Mouse (Mus musculus): ENCODE results near the gene Myo6.

DNA sequence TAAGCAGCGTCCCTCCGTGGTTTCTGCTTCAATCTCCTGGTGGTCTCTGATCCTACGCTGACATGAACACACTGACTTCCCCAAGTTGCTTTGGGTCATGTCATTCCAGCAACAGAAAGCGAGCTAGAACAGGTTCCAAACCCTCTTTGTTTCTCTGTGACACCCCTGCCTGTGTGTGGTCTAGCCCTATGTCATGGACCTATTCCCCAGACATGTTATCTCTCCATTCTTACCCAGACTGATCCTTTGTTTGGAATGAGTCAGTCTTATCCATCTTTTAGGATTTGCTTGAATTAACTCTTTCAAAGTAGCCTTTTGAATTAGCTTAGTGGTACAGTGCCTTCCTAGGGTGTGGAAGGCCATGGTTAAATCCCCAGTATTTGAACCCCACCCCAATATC lies 14.9 kb downstream of the Myo6 start:
- no peak for TF ChIP-seq CHD2 (IDR thresholded peaks at IDR 0.05; ENCODE audit: low read length)
- TF ChIP-seq CTCF (IDR thresholded peaks at IDR 0.05 in 2 of 3, conservative IDR thresholded peaks at IDR 0.05 in 1 of 3; ENCODE audit: control insufficient read depth in 1 of 3, insufficient read depth in 1 of 3, low read depth in 2 of 3, low read length in 3 of 3, poor library complexity in 1 of 3, severe bottlenecking in 1 of 3), result no peak
- no peak for TF ChIP-seq TAL1 (IDR thresholded peaks at IDR 0.05; ENCODE audit: low read length)
- TF ChIP-seq EP300 (IDR thresholded peaks at IDR 0.05; ENCODE audit: low read depth in 1 of 2, low read length in 2 of 2), result no peak
- TF ChIP-seq HCFC1 (IDR thresholded peaks at IDR 0.05; ENCODE audit: low read depth, low read length), result no peak
- no peak for TF ChIP-seq RAD21 (IDR thresholded peaks at IDR 0.05; ENCODE audit: low read depth, low read length)
- no peak for TF ChIP-seq E2F4 (IDR thresholded peaks at IDR 0.05; ENCODE audit: borderline replicate concordance, low read depth, low read length)
- TF ChIP-seq MYB (IDR thresholded peaks at IDR 0.05; ENCODE audit: low read depth, low read length), result no peak
- TF ChIP-seq MAX (IDR thresholded peaks at IDR 0.05; ENCODE audit: low read length), result no peak
- no peak for TF ChIP-seq JUND (IDR thresholded peaks at IDR 0.05; ENCODE audit: low read depth, low read length)

All from MEL (cell line).